In genomic region chr17:77718450-77718849, GRCm38 (mm10) we compare ENCODE assay signal across 26 mouse cellular contexts.
DNase-seq lines count a peak whose midpoint lies in the region; ATAC-seq lines count a peak whose summit lies in the region.
"Had no signal": no experiment of that assay in that cellular context is flagged by ENCODE, and none has a peak within 500 bp of the region (broad histone marks: within the 10 kb centered on the region; RNA-seq: fewer than 3 reads in every experiment).

No protein-coding gene starts in this region.

- ATAC-seq in midbrain, embryonic 16.5 days: no peak
- peak; percentile 95 for ATAC-seq in midbrain, embryonic 12.5 days (ENCODE audit: low FRiP score, low read depth)
- peak; percentile 34; the same call in 1 of the 2 replicates for ATAC-seq in midbrain, embryonic 14.5 days (ENCODE audit: low FRiP score, low TSS enrichment)
- no peak for ATAC-seq in kidney, embryonic 14.5 days (ENCODE audit: low FRiP score, low TSS enrichment)
- ATAC-seq: activated CD4-positive, CD25-positive, alpha-beta regulatory T cell, adult 4 months; CD4-positive, CD25-positive, alpha-beta regulatory T cell, adult 4 months; forebrain, embryonic 13.5 days; forebrain, embryonic 15.5 days; forebrain, postnatal 0 days; Patski had no signal

- H3K4me2 ChIP-seq in midbrain, embryonic 16.5 days (ENCODE audit: low read length): no peak overlapping the region
- H3K4me2 ChIP-seq in midbrain, embryonic 12.5 days (replicated peaks): no peak overlapping the region
- H3K4me2 ChIP-seq in midbrain, embryonic 14.5 days (ENCODE audit: low read length): no peak overlapping the region
- H3K4me2 ChIP-seq in kidney, embryonic 14.5 days (replicated peaks; ENCODE audit: low read depth, low read length): no peak overlapping the region
- H3K4me2 ChIP-seq: embryonic facial prominence, embryonic 12.5 days; forebrain, embryonic 13.5 days; forebrain, embryonic 15.5 days had no signal

- H3K4me1 ChIP-seq in midbrain, embryonic 10.5 days: peaks cover 14% of the 10 kb centered on the region; the same call in 1 of the 2 replicates
- no peaks in the 10 kb centered on the region for H3K4me1 ChIP-seq in midbrain, embryonic 16.5 days (ENCODE audit: control insufficient read depth, insufficient read depth, low read length)
- no peaks in the 10 kb centered on the region for H3K4me1 ChIP-seq in midbrain, embryonic 12.5 days
- peaks cover 3% of the 10 kb centered on the region; the same call in 1 of the 2 replicates for H3K4me1 ChIP-seq in midbrain, embryonic 14.5 days (ENCODE audit: control insufficient read depth, insufficient read depth, low read length)
- no peaks in the 10 kb centered on the region for H3K4me1 ChIP-seq in embryonic facial prominence, embryonic 10.5 days
- no peaks in the 10 kb centered on the region for H3K4me1 ChIP-seq in kidney, embryonic 14.5 days (ENCODE audit: control insufficient read depth, insufficient read depth, low read length)
- H3K4me1 ChIP-seq: embryonic facial prominence, embryonic 12.5 days; forebrain, embryonic 13.5 days; forebrain, embryonic 15.5 days had no signal

- no peak overlapping the region for H3K27ac ChIP-seq in midbrain, embryonic 10.5 days (replicated peaks)
- H3K27ac ChIP-seq in midbrain, embryonic 16.5 days (ENCODE audit: low read length): no peak overlapping the region
- no peak overlapping the region for H3K27ac ChIP-seq in midbrain, embryonic 12.5 days (replicated peaks)
- no peak overlapping the region for H3K27ac ChIP-seq in midbrain, embryonic 14.5 days (replicated peaks; ENCODE audit: low read depth, low read length)
- H3K27ac ChIP-seq in embryonic facial prominence, embryonic 10.5 days (replicated peaks): no peak overlapping the region
- no peak overlapping the region for H3K27ac ChIP-seq in kidney, embryonic 14.5 days (ENCODE audit: low read depth, low read length)
- H3K27ac ChIP-seq: embryonic facial prominence, embryonic 12.5 days; forebrain, embryonic 13.5 days; forebrain, embryonic 15.5 days had no signal

- no peaks in the 10 kb centered on the region for H3K9me3 ChIP-seq in midbrain, embryonic 10.5 days (replicated peaks)
- no peaks in the 10 kb centered on the region for H3K9me3 ChIP-seq in midbrain, embryonic 16.5 days (replicated peaks; ENCODE audit: control insufficient read depth, low read length, poor library complexity, severe bottlenecking)
- no peaks in the 10 kb centered on the region for H3K9me3 ChIP-seq in midbrain, embryonic 12.5 days
- no peaks in the 10 kb centered on the region for H3K9me3 ChIP-seq in midbrain, embryonic 14.5 days (ENCODE audit: control insufficient read depth, low read length)
- H3K9me3 ChIP-seq in embryonic facial prominence, embryonic 10.5 days: no peaks in the 10 kb centered on the region
- no peaks in the 10 kb centered on the region for H3K9me3 ChIP-seq in kidney, embryonic 14.5 days (ENCODE audit: control insufficient read depth, low read length)
- H3K9me3 ChIP-seq: embryonic facial prominence, embryonic 12.5 days; forebrain, embryonic 13.5 days; forebrain, embryonic 15.5 days had no signal

- no peak overlapping the region for H3K9ac ChIP-seq in midbrain, embryonic 16.5 days (ENCODE audit: low read depth, low read length)
- H3K9ac ChIP-seq in midbrain, embryonic 12.5 days (replicated peaks): no peak overlapping the region
- H3K9ac ChIP-seq in midbrain, embryonic 14.5 days (replicated peaks; ENCODE audit: low read length): no peak overlapping the region
- no peak overlapping the region for H3K9ac ChIP-seq in kidney, embryonic 14.5 days (ENCODE audit: low read depth, low read length)
- H3K9ac ChIP-seq: embryonic facial prominence, embryonic 12.5 days; forebrain, embryonic 13.5 days; forebrain, embryonic 15.5 days; forebrain, postnatal 0 days had no signal

- no peak overlapping the region for H3K4me3 ChIP-seq in midbrain, embryonic 10.5 days
- no peak overlapping the region for H3K4me3 ChIP-seq in midbrain, embryonic 16.5 days (ENCODE audit: low read depth, low read length)
- no peak overlapping the region for H3K4me3 ChIP-seq in midbrain, embryonic 12.5 days
- H3K4me3 ChIP-seq in midbrain, embryonic 14.5 days (replicated peaks; ENCODE audit: low read depth, low read length): no peak overlapping the region
- no peak overlapping the region for H3K4me3 ChIP-seq in embryonic facial prominence, embryonic 10.5 days
- H3K4me3 ChIP-seq in kidney, embryonic 14.5 days (ENCODE audit: low read length): no peak overlapping the region
- H3K4me3 ChIP-seq: embryonic facial prominence, embryonic 12.5 days; forebrain, embryonic 13.5 days; forebrain, embryonic 15.5 days had no signal

- no peaks in the 10 kb centered on the region for H3K36me3 ChIP-seq in midbrain, embryonic 10.5 days
- no peaks in the 10 kb centered on the region for H3K36me3 ChIP-seq in midbrain, embryonic 16.5 days (ENCODE audit: control insufficient read depth, insufficient read depth, low read length)
- no peaks in the 10 kb centered on the region for H3K36me3 ChIP-seq in midbrain, embryonic 12.5 days
- no peaks in the 10 kb centered on the region for H3K36me3 ChIP-seq in midbrain, embryonic 14.5 days (ENCODE audit: control insufficient read depth, insufficient read depth, low read length)
- H3K36me3 ChIP-seq in embryonic facial prominence, embryonic 10.5 days (replicated peaks): no peaks in the 10 kb centered on the region
- no peaks in the 10 kb centered on the region for H3K36me3 ChIP-seq in kidney, embryonic 14.5 days (ENCODE audit: control insufficient read depth, insufficient read depth, low read length)
- H3K36me3 ChIP-seq: embryonic facial prominence, embryonic 12.5 days; forebrain, embryonic 15.5 days; G1E had no signal

- WGBS in midbrain, embryonic 10.5 days: 68% methylated on average over 2 of the region's 2 CpGs
- WGBS in midbrain, embryonic 16.5 days: 54% methylated on average over 2 of the region's 2 CpGs
- WGBS in midbrain, embryonic 12.5 days: 45% methylated on average over 2 of the region's 2 CpGs
- WGBS in midbrain, embryonic 14.5 days: 24% methylated on average over 2 of the region's 2 CpGs
- 84% methylated on average over 2 of the region's 2 CpGs for whole genome bisulfite sequencing in embryonic facial prominence, embryonic 10.5 days
- 74% methylated on average over 2 of the region's 2 CpGs for WGBS in kidney, embryonic 14.5 days

- H3K27me3 ChIP-seq in midbrain, embryonic 10.5 days (ENCODE audit: low read depth, poor library complexity, severe bottlenecking): no peaks in the 10 kb centered on the region
- H3K27me3 ChIP-seq in midbrain, embryonic 16.5 days (ENCODE audit: control insufficient read depth, insufficient read depth, low read depth, low read length): no peaks in the 10 kb centered on the region
- no peaks in the 10 kb centered on the region for H3K27me3 ChIP-seq in midbrain, embryonic 12.5 days
- H3K27me3 ChIP-seq in midbrain, embryonic 14.5 days (ENCODE audit: control insufficient read depth, insufficient read depth, low read length): no peaks in the 10 kb centered on the region
- H3K27me3 ChIP-seq in embryonic facial prominence, embryonic 10.5 days (replicated peaks; ENCODE audit: low read depth, poor library complexity, severe bottlenecking): no peaks in the 10 kb centered on the region
- H3K27me3 ChIP-seq in kidney, embryonic 14.5 days (ENCODE audit: control insufficient read depth, insufficient read depth, low read length): no peaks in the 10 kb centered on the region
- H3K27me3 ChIP-seq: CH12.LX; embryonic facial prominence, embryonic 12.5 days; forebrain, embryonic 13.5 days; forebrain, embryonic 15.5 days had no signal

- peak; percentile 11 for DNase-seq in midbrain, embryonic 10.5 days (ENCODE audit: low spot score)
- peak; percentile 25 for DNase-seq in midbrain, embryonic 14.5 days
- no peak for DNase-seq in embryonic facial prominence, embryonic 10.5 days (ENCODE audit: low spot score)
- DNase-seq: adrenal gland, adult 8-10 months; adrenal gland, postnatal 14 days; adrenal gland, postnatal 36 days; B cell, adult 2 months; cerebellum, adult 11 months; cerebellum, adult 18-20 months; cerebellum, adult 8-10 months; cerebellum, adult 9-11 months; cerebellum, postnatal 14 days; cerebellum, postnatal 36 days; embryo, embryonic 11 days; forebrain, postnatal 0 days had no signal

Comparison
In these comparisons a context has a peak if more than half of its experiments do, and no peak if none do; other contexts are left out.
1. ATAC-seq: peak in midbrain, embryonic 12.5 days (single experiment) and midbrain, embryonic 14.5 days (single experiment); none in midbrain, embryonic 16.5 days (single experiment) and kidney, embryonic 14.5 days (single experiment).